23 mouse cellular contexts compared by ENCODE assay signal in genomic region chr6:113033185-113033584, GRCm38 (mm10).
"Had no signal": no experiment of that assay in that cellular context is flagged by ENCODE, and none has a peak within 500 bp of the region (broad histone marks: within the 10 kb centered on the region; RNA-seq: fewer than 3 reads in every experiment).

No protein-coding gene starts in this region.

- DNase-seq: gastrocnemius, postnatal 14 days; gastrocnemius, postnatal 36 days; heart, adult 2 months; heart, postnatal 10 days; heart, postnatal 36 days; kidney, adult 11 months; kidney, adult 8-10 months; kidney, postnatal 10 days; kidney, postnatal 25 days; kidney, postnatal 4 days; layer of hippocampus, adult 9-11 months; layer of hippocampus, postnatal 36 days; left cerebral cortex, postnatal 4 days had no signal

- H3K27ac ChIP-seq: heart, adult 2 months; hindbrain, embryonic 10.5 days; hindbrain, embryonic 12.5 days; hindbrain, embryonic 15.5 days; hindbrain, postnatal 0 days; limb, embryonic 13.5 days; limb, embryonic 15.5 days; liver, embryonic 12.5 days; liver, embryonic 14.5 days had no signal

- H3K4me3 ChIP-seq: heart, adult 2 months; heart, embryonic 12.5 days; hindbrain, embryonic 10.5 days; hindbrain, embryonic 12.5 days; hindbrain, embryonic 15.5 days; limb, embryonic 13.5 days; limb, embryonic 15.5 days; liver, embryonic 12.5 days had no signal

- ATAC-seq: hindbrain, postnatal 0 days; intestine, embryonic 16.5 days; liver, embryonic 12.5 days had no signal

- H3K9ac ChIP-seq: heart, embryonic 12.5 days; hindbrain, embryonic 12.5 days; hindbrain, embryonic 15.5 days; limb, embryonic 13.5 days; limb, embryonic 15.5 days; liver, embryonic 12.5 days; liver, embryonic 14.5 days had no signal

- H3K9me3 ChIP-seq: heart, embryonic 12.5 days; hindbrain, embryonic 10.5 days; hindbrain, embryonic 12.5 days; hindbrain, embryonic 15.5 days; limb, embryonic 13.5 days; limb, embryonic 15.5 days; liver, embryonic 12.5 days had no signal

- H3K36me3 ChIP-seq: heart, embryonic 12.5 days; hindbrain, embryonic 10.5 days; hindbrain, embryonic 12.5 days; hindbrain, embryonic 15.5 days; limb, embryonic 13.5 days; limb, embryonic 15.5 days; liver, embryonic 12.5 days had no signal

- H3K4me2 ChIP-seq: heart, embryonic 12.5 days; hindbrain, embryonic 12.5 days; hindbrain, embryonic 15.5 days; limb, embryonic 13.5 days; limb, embryonic 15.5 days; liver, embryonic 12.5 days had no signal

- H3K27me3 ChIP-seq: hindbrain, embryonic 15.5 days; limb, embryonic 13.5 days; limb, embryonic 15.5 days had no signal
